Mouse (Mus musculus) spleen, adult 2 months (tissue): Measurements from ENCODE around the gene Fgfr2. TPM values are rescaled to one million over a fixed set of nuclear protein-coding genes. Genes with fewer than 3 reads are reported as not detected.

Experiments
- DNase-seq, 2 experiments: peaks; one replicate each; pipeline versions ENCODE4 v3.0.0 to v3.0.0-alpha.2; 2012 to 2021; ENCODE audit warnings: low spot score in 2 of 2, low read depth in 1 of 2
- H3K27ac ChIP-seq: fragments of 200-500 bp; 2 replicates; pipeline ENCODE4 v1.5.1; 2012; ENCODE audit warnings: low read length, inconsistent platforms; ENCODE audit not compliant: insufficient read depth
- H3K27me3 ChIP-seq: fragments of 200-500 bp; 2 replicates; pipeline ENCODE4 v1.6.1; 2012; ENCODE audit warnings: mild to moderate bottlenecking, moderate library complexity, low read length, inconsistent platforms; ENCODE audit not compliant: control insufficient read depth, insufficient read depth
- H3K36me3 ChIP-seq: fragments of 200-500 bp; 2 replicates; pipeline ENCODE4 v1.6.1; 2012; ENCODE audit warnings: mild to moderate bottlenecking, low read length, inconsistent platforms; ENCODE audit not compliant: control insufficient read depth, insufficient read depth
- H3K4me1 ChIP-seq: fragments of 200-500 bp; 2 replicates; pipeline ENCODE4 v1.6.1; 2011; ENCODE audit warnings: inconsistent platforms; ENCODE audit not compliant: control insufficient read depth, insufficient read depth, insufficient read length
- H3K4me3 ChIP-seq: fragments of 200-500 bp; 2 replicates; pipeline ENCODE4 v1.5.1; 2011; ENCODE audit warnings: mild to moderate bottlenecking, inconsistent platforms; ENCODE audit not compliant: insufficient read depth, insufficient read length; ENCODE audit errors: extremely low read depth
- CTCF ChIP-seq: fragments of 200-500 bp; IDR thresholded peaks from 2 replicates; pipeline ENCODE4 v1.5.1; 2011; ENCODE audit warnings: mild to moderate bottlenecking, inconsistent platforms; ENCODE audit not compliant: insufficient read depth, insufficient read length, insufficient replicate concordance; ENCODE audit errors: extremely low read depth
- POLR2A ChIP-seq: fragments of 200-500 bp; IDR thresholded peaks from 2 replicates; pipeline ENCODE4 v1.6.1; 2011; ENCODE audit warnings: low read depth, low read length, inconsistent platforms
- WGBS: fragments of 180-500 bp; shearing (Covaris S2); methylation state at CpG from one replicate; pipeline ENCODE4 v1.1.7; 2018; 5-methylcytosine and 5-hydroxymethylcytosine counted together
- polyA plus RNA-seq: library from polyadenylated mRNA; depleted of rRNA; stranded (reverse); fragments of >200 nt; gene quantifications from 2 replicates; pipeline ENCODE4 v1.2.3, GENCODE M21; 2012

Fgfr2 gene
- polyA plus RNA-seq, 1 experiment: 1.6 TPM

DNA sequence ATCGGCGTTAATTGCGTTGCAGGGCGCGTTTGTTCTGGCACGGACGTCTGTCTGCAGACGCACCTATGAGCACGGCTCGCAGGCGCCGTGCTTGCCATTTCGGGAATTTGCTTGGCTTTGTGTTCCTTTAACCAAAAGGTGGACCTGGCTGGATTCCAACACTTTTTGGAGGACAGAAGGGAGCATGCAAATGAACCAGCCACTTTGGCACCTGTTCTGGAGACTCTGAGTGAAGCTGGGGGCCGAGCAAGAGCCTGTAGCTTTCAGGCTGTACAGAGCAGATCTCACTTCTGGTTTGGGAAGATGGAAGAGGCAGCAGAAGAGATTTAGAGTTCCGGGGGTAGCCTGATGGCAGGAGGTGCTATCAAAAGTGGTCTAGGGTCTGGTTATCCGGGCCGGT is 1494.8 kb downstream of the Fgfr2 start:
- TF ChIP-seq CTCF (no peak), POLR2A (no peak)
- H3K36me3 ChIP-seq: no peaks in the 10 kb centered on the region
- no peak overlapping the region for H3K27ac ChIP-seq
- no peaks in the 10 kb centered on the region for H3K27me3 ChIP-seq
- H3K4me1 ChIP-seq: no peaks in the 10 kb centered on the region
- no peak for DNase-seq
- no peak overlapping the region for H3K4me3 ChIP-seq
- 89% methylated on average over 17 of the region's 17 CpGs for WGBS

- WGBS: 59% methylated on average over 7 of the region's 7 CpGs
Measured at GRCm38 (mm10) chr7:131609677-131610076, 1513.5 kb downstream of the Fgfr2 start.

GRCm38 (mm10) chr7:131608049-131608448 is 1515.1 kb downstream of the Fgfr2 start:
- no peak for DNase-seq
- no peak overlapping the region for H3K4me3 ChIP-seq
- H3K27ac ChIP-seq: no peak overlapping the region
- H3K4me1 ChIP-seq: no peaks in the 10 kb centered on the region
- 80% methylated on average over 6 of the region's 6 CpGs for WGBS
- no peaks in the 10 kb centered on the region for H3K36me3 ChIP-seq
- H3K27me3 ChIP-seq: no peaks in the 10 kb centered on the region
- no peak for TF ChIP-seq POLR2A
- TF ChIP-seq CTCF: no peak

More at GRCm38 (mm10) chr7:131609677-131610076, 1513.5 kb downstream of the Fgfr2 start:
- no peaks in the 10 kb centered on the region for H3K27me3 ChIP-seq
- no peaks in the 10 kb centered on the region for H3K4me1 ChIP-seq
- no peaks in the 10 kb centered on the region for H3K36me3 ChIP-seq
- no peak for DNase-seq
- H3K27ac ChIP-seq: no peak overlapping the region
- H3K4me3 ChIP-seq: no peak overlapping the region
- TF ChIP-seq POLR2A: no peak
- no peak for TF ChIP-seq CTCF

DNA sequence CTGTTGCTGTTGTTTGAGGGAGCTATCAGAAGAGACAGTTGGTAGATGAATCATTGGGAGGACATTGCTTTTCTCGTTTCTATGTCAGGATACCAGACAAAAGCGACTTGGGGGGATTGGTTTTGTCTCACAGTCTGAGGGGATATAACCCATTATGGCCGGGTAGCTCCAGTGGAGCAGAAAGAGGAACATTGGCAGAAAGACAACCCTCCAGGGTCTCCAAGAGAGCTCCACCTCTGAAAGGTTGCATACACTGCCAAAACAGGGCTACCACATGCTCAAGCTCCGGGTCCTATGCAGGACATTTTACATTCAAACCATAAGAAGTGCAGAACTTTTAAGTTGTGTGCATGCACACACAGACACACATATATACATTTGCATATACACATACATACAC is 1517.7 kb downstream of the Fgfr2 start:
- Histone ChIP-seq H3K4me3 (no peak overlapping the region), H3K27me3 (no peaks in the 10 kb centered on the region), H3K4me1 (no peaks in the 10 kb centered on the region), H3K27ac (no peak overlapping the region), H3K36me3 (no peaks in the 10 kb centered on the region)
- WGBS: 62% methylated on average over 4 of the region's 4 CpGs
- DNase-seq: no peak
- TF ChIP-seq POLR2A: no peak
- TF ChIP-seq CTCF: no peak

GRCm38 (mm10) chr7:131604946-131605345 is 1518.2 kb downstream of the Fgfr2 start:
- no peak overlapping the region for H3K27ac ChIP-seq
- no peaks in the 10 kb centered on the region for H3K27me3 ChIP-seq
- no peak overlapping the region for H3K4me3 ChIP-seq
- H3K4me1 ChIP-seq: no peaks in the 10 kb centered on the region
- no peak for DNase-seq
- 86% methylated on average over 10 of the region's 10 CpGs for WGBS
- TF ChIP-seq POLR2A (no peak), CTCF (no peak)
- no peaks in the 10 kb centered on the region for H3K36me3 ChIP-seq

DNA sequence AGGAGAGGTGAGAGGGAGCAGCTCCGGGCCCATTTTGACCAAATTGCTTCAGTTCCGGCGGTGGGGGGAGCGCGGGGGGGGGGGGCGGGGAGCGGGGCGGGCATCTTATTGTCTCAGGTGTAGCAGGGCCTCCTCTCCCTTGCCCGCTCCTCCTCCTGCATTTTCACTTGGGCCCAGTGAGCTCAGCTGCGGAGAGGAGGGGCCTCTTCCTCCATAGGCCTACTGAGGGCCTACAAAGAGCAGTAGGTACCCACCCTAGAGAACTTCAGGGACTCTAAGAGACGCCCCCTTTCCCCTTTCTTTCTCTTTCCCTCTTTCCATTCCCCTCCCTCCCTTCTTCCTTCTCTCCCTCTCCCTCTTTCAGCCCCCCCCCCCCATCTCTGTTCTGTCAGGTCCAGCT is 1520.0 kb downstream of the Fgfr2 start:
- no peak overlapping the region for H3K4me3 ChIP-seq
- no peak for TF ChIP-seq CTCF
- no peak for TF ChIP-seq POLR2A
- no peaks in the 10 kb centered on the region for H3K36me3 ChIP-seq
- DNase-seq: no peak
- H3K4me1 ChIP-seq: no peaks in the 10 kb centered on the region
- whole genome bisulfite sequencing: 31% methylated on average over 6 of the region's 11 CpGs
- no peaks in the 10 kb centered on the region for H3K27me3 ChIP-seq
- H3K27ac ChIP-seq: no peak overlapping the region

DNA sequence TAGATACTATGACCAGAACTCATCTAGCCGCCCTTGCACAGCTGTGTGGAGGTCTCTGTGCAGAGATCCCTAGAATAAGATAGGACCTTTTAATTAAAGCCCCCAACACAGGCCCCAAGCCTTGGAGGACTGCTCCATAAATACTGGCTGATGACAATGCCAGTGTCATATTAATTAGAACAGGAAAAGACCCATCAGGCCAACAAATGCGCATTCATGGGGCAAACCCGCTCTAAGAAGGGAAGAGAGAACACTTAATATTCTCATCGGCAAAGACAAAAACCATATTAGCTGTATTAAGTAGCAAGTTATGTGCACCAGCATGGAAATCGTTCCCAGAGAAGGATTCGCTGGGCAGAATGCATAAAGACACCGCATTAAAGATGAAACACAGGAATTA is 1521.0 kb downstream of the Fgfr2 start:
- TF ChIP-seq CTCF (no peak), POLR2A (no peak)
- no peak overlapping the region for H3K4me3 ChIP-seq
- no peaks in the 10 kb centered on the region for H3K27me3 ChIP-seq
- no peaks in the 10 kb centered on the region for H3K4me1 ChIP-seq
- H3K27ac ChIP-seq: no peak overlapping the region
- DNase-seq: no peak
- no peaks in the 10 kb centered on the region for H3K36me3 ChIP-seq
- 82% methylated on average over 7 of the region's 7 CpGs for WGBS
